Mouse (Mus musculus) erythroblast, embryonic 14.5 days (primary cell): ENCODE results near the gene Eif4e1b. TPM values are rescaled to one million over a fixed set of nuclear protein-coding genes. Genes with fewer than 3 reads are reported as not detected.

Experiments used
- H3K27me3 ChIP-seq: 2 replicates; pipeline ENCODE4 v1.6.1; 2012; ENCODE audit warnings: inconsistent platforms; ENCODE audit not compliant: control insufficient read depth
- H3K36me3 ChIP-seq: 2 replicates; pipeline ENCODE4 v1.6.1; 2012; ENCODE audit warnings: mild to moderate bottlenecking, inconsistent platforms; ENCODE audit not compliant: control insufficient read depth
- H3K4me1 ChIP-seq: 2 replicates; pipeline ENCODE4 v1.6.1; 2012; ENCODE audit warnings: inconsistent platforms; ENCODE audit not compliant: control insufficient read depth
- H3K4me3 ChIP-seq: replicated peaks from 2 replicates; pipeline ENCODE3; 2012; ENCODE audit warnings: moderate library complexity, mild to moderate bottlenecking, inconsistent platforms
- H3K9me3 ChIP-seq: 2 replicates; pipeline ENCODE4 v1.6.1; 2012; ENCODE audit warnings: low read length, inconsistent platforms, mixed read lengths; ENCODE audit not compliant: control insufficient read depth
- GATA1 ChIP-seq: IDR thresholded peaks from 2 replicates; pipeline ENCODE4 v1.6.1; 2012; ENCODE audit warnings: low read length, inconsistent platforms, mixed read lengths
- TAL1 ChIP-seq: IDR thresholded peaks from 3 replicates; pipeline ENCODE4 v1.6.1; 2012; ENCODE audit warnings: low read length, inconsistent platforms, mixed read lengths
- polyA plus RNA-seq: library from polyadenylated mRNA; stranded (reverse); fragments of >175 nt; gene quantifications from 2 replicates; pipeline ENCODE4 v1.2.3, GENCODE M21; 2012

Gene Eif4e1b
- polyA plus RNA-seq, 1 experiment = not detected

GRCm38 (mm10) chr13:54808067-54808466, 24.3 kb downstream of the Eif4e1b start:
- TF ChIP-seq TAL1 (no peak), GATA1 (no peak)
- H3K9me3 ChIP-seq = no peaks in the 10 kb centered on the region
- H3K4me3 ChIP-seq = no peak overlapping the region
- H3K4me1 ChIP-seq = no peaks in the 10 kb centered on the region
- no peaks in the 10 kb centered on the region for H3K36me3 ChIP-seq
- peaks cover 4% of the 10 kb centered on the region; the same call in 1 of the 2 replicates for H3K27me3 ChIP-seq

GRCm38 (mm10) chr13:54811476-54811875, 27.7 kb downstream of the Eif4e1b start:
- no peak for TF ChIP-seq GATA1
- TF ChIP-seq TAL1 = no peak
- Histone ChIP-seq H3K27me3 (no peaks in the 10 kb centered on the region; the same call in 1 of the 2 replicates), H3K4me3 (no peak overlapping the region), H3K36me3 (no peaks in the 10 kb centered on the region), H3K4me1 (no peaks in the 10 kb centered on the region), H3K9me3 (no peaks in the 10 kb centered on the region)

- no peaks in the 10 kb centered on the region for H3K9me3 ChIP-seq
- no peaks in the 10 kb centered on the region for H3K36me3 ChIP-seq
- H3K27me3 ChIP-seq = no peaks in the 10 kb centered on the region
- no peak for TF ChIP-seq GATA1
- TF ChIP-seq TAL1 = no peak
- no peak overlapping the region for H3K4me3 ChIP-seq
- no peaks in the 10 kb centered on the region for H3K4me1 ChIP-seq
Measured at GRCm38 (mm10) chr13:54813381-54813780, 29.6 kb downstream of the Eif4e1b start.

- Histone ChIP-seq H3K36me3 (no peaks in the 10 kb centered on the region), H3K9me3 (no peaks in the 10 kb centered on the region), H3K27me3 (no peaks in the 10 kb centered on the region), H3K4me1 (no peaks in the 10 kb centered on the region), H3K4me3 (no peak overlapping the region)
- TF ChIP-seq TAL1 (no peak), GATA1 (no peak)
Measured at GRCm38 (mm10) chr13:54818399-54819254, 34.8 kb downstream of the Eif4e1b start.

- TF ChIP-seq TAL1 (no peak), GATA1 (no peak)
- Histone ChIP-seq H3K9me3 (no peaks in the 10 kb centered on the region), H3K27me3 (no peaks in the 10 kb centered on the region), H3K4me3 (no peak overlapping the region), H3K36me3 (no peaks in the 10 kb centered on the region), H3K4me1 (no peaks in the 10 kb centered on the region)
Measured at GRCm38 (mm10) chr13:54821106-54821505, 37.3 kb downstream of the Eif4e1b start.

GRCm38 (mm10) chr13:54821931-54822330, 38.1 kb downstream of the Eif4e1b start:
- no peaks in the 10 kb centered on the region for H3K9me3 ChIP-seq
- no peaks in the 10 kb centered on the region for H3K36me3 ChIP-seq
- H3K4me1 ChIP-seq = no peaks in the 10 kb centered on the region
- TF ChIP-seq TAL1 (no peak), GATA1 (no peak)
- H3K4me3 ChIP-seq = no peak overlapping the region
- H3K27me3 ChIP-seq = no peaks in the 10 kb centered on the region

- TF ChIP-seq GATA1 (no peak), TAL1 (no peak)
- H3K27me3 ChIP-seq = no peaks in the 10 kb centered on the region; the same call in 1 of the 2 replicates
- H3K4me1 ChIP-seq = no peaks in the 10 kb centered on the region
- H3K9me3 ChIP-seq = no peaks in the 10 kb centered on the region
- no peaks in the 10 kb centered on the region for H3K36me3 ChIP-seq
- H3K4me3 ChIP-seq = no peak overlapping the region
Measured at GRCm38 (mm10) chr13:54824111-54824931, 40.5 kb downstream of the Eif4e1b start.

- Histone ChIP-seq H3K4me3 (no peak overlapping the region), H3K36me3 (no peaks in the 10 kb centered on the region), H3K9me3 (no peaks in the 10 kb centered on the region), H3K4me1 (no peaks in the 10 kb centered on the region), H3K27me3 (no peaks in the 10 kb centered on the region; the same call in 1 of the 2 replicates)
- TF ChIP-seq GATA1 = no peak
- no peak for TF ChIP-seq TAL1
Measured at GRCm38 (mm10) chr13:54827992-54828391, 44.2 kb downstream of the Eif4e1b start.

- Histone ChIP-seq H3K9me3 (no peaks in the 10 kb centered on the region), H3K27me3 (no peaks in the 10 kb centered on the region; the same call in 1 of the 2 replicates), H3K4me3 (no peak overlapping the region), H3K4me1 (no peaks in the 10 kb centered on the region), H3K36me3 (no peaks in the 10 kb centered on the region)
- no peak for TF ChIP-seq GATA1
- TF ChIP-seq TAL1 = no peak
Measured at GRCm38 (mm10) chr13:54828508-54828907, 44.7 kb downstream of the Eif4e1b start.
